Mouse (Mus musculus): ENCODE data around the gene Bace2. TPM values are rescaled to one million over a fixed set of nuclear protein-coding genes. Genes with fewer than 3 reads are reported as not detected.

Bace2 gene
- polyA plus RNA-seq, 1 experiment from 2014 or later = 9.7 TPM

Other genes starting within 250 kb of the Bace2 start
- gene Dscam, start 186.0 kb upstream of the Bace2 start, polyA plus RNA-seq (2014; fragmentation: Nextera tagmentation; extraction: Ambion mirVana) = 0.24 and 0.37 TPM in 2 replicates
- 0.24 and 0.31 TPM in 2 replicates for gene Mx1, start 106.2 kb downstream of the Bace2 start, polyA plus RNA-seq (2014; fragmentation: Nextera tagmentation; extraction: Ambion mirVana)
- 0.26 TPM in 1 of 2 replicates, not detected in the other for gene Fam3b, start 158.1 kb downstream of the Bace2 start, polyA plus RNA-seq (2014; fragmentation: Nextera tagmentation; extraction: Ambion mirVana)

Data from intestine, embryonic 14.5 days (tissue).